Mouse (Mus musculus) skeletal muscle tissue, postnatal 0 days (tissue): ENCODE data around the gene Fcmr. TPM values are rescaled to one million over a fixed set of nuclear protein-coding genes. Genes with fewer than 3 reads are reported as not detected.

Experiments used
- polyA plus RNA-seq: library from polyadenylated mRNA; unstranded; fragments of >200 nt; fragmentation: Nextera tagmentation; extraction: Ambion mirVana; gene quantifications from 2 replicates; pipeline ENCODE4 v1.2.1, GENCODE M21; 2015

Gene Fcmr
- polyA plus RNA-seq: not detected in 2 replicates

DNA sequence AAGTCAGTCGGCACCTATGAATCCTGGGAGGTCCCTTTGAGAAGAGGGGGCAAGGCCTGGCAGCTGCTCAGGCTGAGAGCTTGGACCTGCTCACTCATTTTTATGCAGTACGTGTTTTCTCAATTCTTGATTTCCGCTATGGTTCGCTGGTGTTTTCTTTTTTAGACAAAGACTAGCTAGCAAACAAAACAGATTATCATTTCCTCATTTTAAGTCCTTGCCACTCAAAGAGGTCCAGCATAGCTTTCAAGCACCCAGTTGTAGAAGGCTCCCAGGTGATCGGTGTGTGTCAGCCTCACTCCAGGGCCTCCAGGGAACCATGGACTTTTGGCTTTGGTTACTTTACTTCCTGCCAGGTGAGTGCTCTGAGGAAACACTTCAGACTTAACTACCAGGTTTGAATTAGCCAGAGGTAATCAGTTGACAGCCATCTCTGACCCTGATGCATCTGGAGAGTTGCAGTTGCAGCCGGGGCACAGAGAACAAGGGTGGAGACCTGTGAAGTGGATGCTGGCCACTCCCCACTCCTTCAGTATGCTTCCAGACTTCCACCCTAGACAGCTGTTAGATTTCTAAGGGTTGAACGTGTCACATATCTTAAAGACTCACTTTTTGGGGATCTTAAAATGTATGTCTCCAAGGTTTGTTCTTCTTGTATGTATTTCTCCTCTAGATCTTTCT is at the start of gene Fcmr:
Gene Fcmr (plus strand): TSS at position 129 of the 681 bp plus-strand sequence.

DNA sequence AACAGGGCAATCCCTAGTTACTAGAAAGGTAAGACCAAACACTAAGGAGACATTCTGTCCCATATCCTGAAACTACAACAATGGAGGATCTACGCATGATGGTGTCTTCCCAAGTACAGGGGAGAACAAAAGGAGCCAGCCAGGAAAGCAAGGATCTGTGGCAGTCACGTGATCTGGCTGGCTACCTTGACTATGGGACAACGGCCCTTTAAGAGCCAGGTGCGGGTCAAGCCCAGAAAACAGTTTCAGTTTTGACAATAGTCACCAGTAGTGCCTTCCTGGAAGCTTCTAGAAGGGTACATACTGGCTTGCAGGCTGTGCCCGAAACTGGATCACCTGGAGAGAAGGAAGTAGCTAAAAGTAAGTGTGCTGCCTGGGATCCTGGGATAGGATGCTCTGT is 39.0 kb upstream of the Fcmr start, which contains the start of gene Pigr:
Gene Pigr (plus strand): TSS at position 237 of the 400 bp plus-strand sequence.

DNA sequence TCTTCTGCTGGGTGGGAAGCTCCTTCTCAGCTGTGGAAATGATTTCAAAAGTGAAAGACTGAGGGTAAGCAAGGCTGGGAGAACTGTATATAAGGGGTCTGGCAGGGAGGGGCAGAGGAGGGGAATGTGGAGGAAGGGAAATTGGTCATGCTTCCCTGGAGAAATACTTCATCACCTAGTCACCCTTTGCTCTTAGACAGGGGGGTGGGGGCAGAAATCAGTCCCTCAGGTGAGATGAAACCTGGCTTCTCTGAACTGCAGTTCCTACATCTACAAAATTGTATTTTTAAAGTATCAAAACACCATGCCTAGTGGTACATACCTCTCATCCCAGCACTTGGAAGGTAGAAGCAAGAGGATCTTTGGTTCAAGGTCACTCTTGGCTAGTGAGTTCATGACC is 21.9 kb downstream of the Fcmr start, which contains the start of gene Il24:
Gene Il24 (minus strand): TSS at position 101 of the 400 bp plus-strand sequence.

DNA sequence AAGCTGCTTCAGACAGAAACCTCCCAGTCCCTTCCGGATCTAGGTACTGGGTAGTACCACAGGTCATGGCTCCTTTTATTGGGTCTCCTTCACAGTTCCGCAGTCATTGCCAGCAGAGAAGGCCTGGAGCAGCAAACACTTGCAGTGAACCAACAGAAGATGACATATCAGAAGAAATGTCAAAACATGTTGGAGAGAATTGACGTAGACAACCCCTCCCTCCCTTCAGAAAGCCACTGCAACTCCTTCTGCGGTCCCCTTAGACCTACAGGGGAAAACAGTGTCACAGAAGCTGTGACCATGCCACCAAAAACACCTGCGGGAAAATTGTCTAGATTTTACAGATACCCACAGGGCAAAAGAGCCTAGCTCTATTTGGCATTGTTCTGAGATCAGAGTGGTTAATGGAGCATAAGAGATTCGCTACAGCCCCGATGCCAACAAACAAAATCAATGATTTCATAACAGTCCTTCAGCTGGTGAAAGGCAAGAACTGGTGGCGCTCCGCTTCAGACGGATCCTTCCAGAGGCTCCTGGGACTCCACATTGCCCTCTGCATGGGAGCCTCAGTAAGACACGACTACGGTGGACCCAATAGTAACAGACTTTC is 46.0 kb downstream of the Fcmr start, which contains the start of gene Il20:
Gene Il20 (minus strand): TSS at position 51 of the 610 bp plus-strand sequence.

Other genes starting within 250 kb of the Fcmr start
- not detected in 2 replicates for gene Zp3r, start 236.0 kb upstream of the Fcmr start, polyA plus RNA-seq
- not detected in 2 replicates for gene C4bp, start 204.0 kb upstream of the Fcmr start, polyA plus RNA-seq
- not detected in 2 replicates for gene Gm29427, start 149.9 kb upstream of the Fcmr start, polyA plus RNA-seq
- gene Yod1, start 148.3 kb upstream of the Fcmr start, polyA plus RNA-seq: 6.5 and 7.0 TPM in 2 replicates
- 2.9 and 3.2 TPM in 2 replicates for gene Pfkfb2, start 136.4 kb upstream of the Fcmr start, polyA plus RNA-seq
- 0.54 and 1.1 TPM in 2 replicates for gene AA986860, start 133.7 kb upstream of the Fcmr start, polyA plus RNA-seq
- not detected in 2 replicates for gene Fcamr, start 64.8 kb upstream of the Fcmr start, polyA plus RNA-seq
- gene Pigr, start 39.0 kb upstream of the Fcmr start, polyA plus RNA-seq: not detected in 2 replicates
- not detected in 2 replicates for gene Il24, start 21.8 kb downstream of the Fcmr start, polyA plus RNA-seq
- gene Il20, start 45.8 kb downstream of the Fcmr start, polyA plus RNA-seq: not detected in 2 replicates
- gene Il19, start 74.4 kb downstream of the Fcmr start, polyA plus RNA-seq: not detected in 2 replicates
- gene Il10, start 154.2 kb downstream of the Fcmr start, polyA plus RNA-seq: not detected in 2 replicates
- gene Mapkapk2, start 232.2 kb downstream of the Fcmr start, polyA plus RNA-seq: 49.0 and 57.6 TPM in 2 replicates